Mouse (Mus musculus): ENCODE data around the gene Isy1.

DNA sequence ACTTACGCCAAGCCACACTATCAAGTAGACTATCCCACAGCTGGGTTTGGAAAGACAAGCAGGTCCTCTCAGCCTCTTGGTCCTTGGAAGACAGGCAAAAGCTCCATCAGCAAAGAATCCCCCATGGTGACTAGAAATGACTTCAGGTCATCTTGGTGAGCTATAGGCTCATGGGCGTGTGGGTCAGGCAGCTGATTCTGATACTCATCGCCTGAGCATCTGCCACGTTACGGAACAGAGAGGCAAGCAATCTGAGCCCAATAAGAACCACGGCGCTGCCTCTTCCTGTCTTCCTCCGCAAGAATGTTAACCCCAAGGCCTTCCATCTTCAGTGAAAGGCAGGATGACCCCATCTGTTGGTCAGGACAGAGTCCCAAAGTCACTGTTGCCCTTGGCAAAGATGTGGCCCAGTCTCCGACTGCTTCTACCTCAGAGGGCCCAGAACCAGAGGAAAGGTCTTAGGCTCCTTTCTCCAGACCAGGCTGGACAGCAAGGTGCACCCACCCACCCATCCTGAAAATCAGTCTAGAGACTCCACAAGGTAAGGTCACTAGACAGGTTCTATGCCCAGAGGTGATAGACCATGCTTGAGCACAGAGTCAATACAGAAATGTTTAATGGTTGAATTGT lies 50.2 kb downstream of the Isy1 start:
- TF ChIP-seq CTCF (IDR thresholded peaks at IDR 0.05; ENCODE audit: low read depth) (no peak), EP300 (IDR thresholded peaks at IDR 0.05; ENCODE audit: low read depth) (no peak)

Data from liver, postnatal 0 days (tissue).